Mouse (Mus musculus) brain, adult 2 months (tissue): Measurements from ENCODE around the gene Thoc5.

Experiments used
- DNase-seq: peaks from one replicate; pipeline ENCODE4 v3.0.0; 2011; ENCODE audit warnings: low read depth, low spot score

Thoc5 gene

GRCm38 (mm10) chr11:4894848-4895816, at the start of gene Thoc5:
Gene Thoc5 (plus strand): TSS chr11:4895320.
- peak; percentile 96 for DNase-seq

GRCm38 (mm10) chr11:4848483-4849248, 46.5 kb upstream of the Thoc5 start:
- DNase-seq: peak; percentile 33

DNA sequence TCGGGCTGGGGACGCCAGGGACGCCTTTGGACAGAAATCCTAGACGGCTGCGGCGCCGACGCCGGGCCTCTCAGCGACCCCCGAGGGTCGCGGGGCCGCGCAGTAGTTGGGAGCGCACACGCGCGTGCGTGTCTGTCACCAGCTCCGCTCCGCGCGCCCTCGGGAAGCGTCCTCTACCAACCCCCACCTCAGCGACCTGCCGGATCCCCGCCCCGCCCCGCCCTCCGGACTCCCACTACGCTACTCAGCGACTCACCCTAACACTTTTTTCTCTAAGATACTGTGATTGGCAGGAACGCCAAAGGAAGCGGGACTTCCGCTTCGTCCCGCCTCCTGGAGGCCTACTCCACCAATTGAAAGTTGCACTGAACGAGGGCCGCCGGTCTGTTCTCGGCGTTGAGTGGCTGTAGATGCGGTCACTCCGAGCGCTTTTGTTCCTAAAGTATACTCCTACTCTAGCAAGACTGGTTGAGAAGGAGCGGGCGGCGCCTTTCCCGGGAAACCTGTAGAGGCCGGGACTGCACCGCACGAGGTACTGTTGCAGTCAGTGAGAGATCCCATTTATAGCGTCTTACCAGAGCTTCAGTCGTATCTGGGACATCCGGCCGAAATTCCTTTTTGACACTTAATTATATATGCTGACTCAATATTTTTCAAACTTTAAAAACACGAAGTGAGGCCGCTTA, 45.7 kb upstream of the Thoc5 start, which contains the start of gene Nf2:
TSS of gene Nf2 (minus strand) at position 279 of the 686 bp plus-strand sequence.
- peak; percentile 99 for DNase-seq

- no peak for DNase-seq
These were observed 44.7 kb upstream of the Thoc5 start for GRCm38 (mm10) chr11:4850404-4850803.

DNA sequence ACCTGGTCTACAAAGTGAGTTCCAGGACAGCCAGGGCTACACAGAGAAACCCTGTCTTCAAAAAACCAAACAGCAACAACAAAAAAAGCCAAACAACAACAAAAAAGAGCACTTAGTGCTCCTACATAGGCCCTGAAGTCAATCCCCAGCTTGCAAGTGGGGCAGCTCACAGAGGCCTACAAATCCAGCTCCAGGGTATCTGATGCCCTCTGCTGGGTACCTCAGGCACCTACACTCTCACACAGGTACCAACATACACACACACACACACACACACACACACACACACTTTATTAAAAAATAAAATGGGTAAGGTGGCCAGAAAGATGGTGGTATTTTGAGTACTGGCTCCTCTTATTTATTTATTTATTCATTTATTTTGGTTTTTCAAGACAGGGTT, 42.1 kb upstream of the Thoc5 start:
- no peak for DNase-seq

GRCm38 (mm10) chr11:4854181-4854580, 40.9 kb upstream of the Thoc5 start:
- DNase-seq: no peak

GRCm38 (mm10) chr11:4858416-4858815, 36.7 kb upstream of the Thoc5 start:
- DNase-seq: no peak

DNA sequence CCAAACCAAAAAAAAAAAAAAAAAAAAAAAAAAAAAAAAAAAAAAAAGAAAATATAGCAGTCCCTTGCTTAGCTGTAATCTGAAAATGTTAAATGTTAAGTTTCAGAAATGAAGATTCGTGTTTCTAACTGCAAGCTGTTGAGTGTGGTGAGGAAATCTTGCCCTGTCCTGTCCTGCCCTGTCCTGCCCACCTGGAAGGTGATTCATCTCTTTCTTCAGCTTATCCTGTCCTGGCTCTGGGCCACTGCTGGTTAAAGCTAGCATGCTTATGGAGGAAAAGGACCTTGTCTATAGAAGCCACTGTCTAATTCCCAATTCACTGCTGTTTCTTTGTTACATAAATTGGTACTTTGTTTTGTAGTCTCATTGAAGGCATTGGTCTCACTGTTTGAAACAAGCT, 34.1 kb upstream of the Thoc5 start:
- DNase-seq: no peak

- DNase-seq: no peak
These were observed 33.1 kb upstream of the Thoc5 start for GRCm38 (mm10) chr11:4861816-4862604.

- DNase-seq: no peak
These were observed 32.4 kb upstream of the Thoc5 start for GRCm38 (mm10) chr11:4862730-4863129.

DNA sequence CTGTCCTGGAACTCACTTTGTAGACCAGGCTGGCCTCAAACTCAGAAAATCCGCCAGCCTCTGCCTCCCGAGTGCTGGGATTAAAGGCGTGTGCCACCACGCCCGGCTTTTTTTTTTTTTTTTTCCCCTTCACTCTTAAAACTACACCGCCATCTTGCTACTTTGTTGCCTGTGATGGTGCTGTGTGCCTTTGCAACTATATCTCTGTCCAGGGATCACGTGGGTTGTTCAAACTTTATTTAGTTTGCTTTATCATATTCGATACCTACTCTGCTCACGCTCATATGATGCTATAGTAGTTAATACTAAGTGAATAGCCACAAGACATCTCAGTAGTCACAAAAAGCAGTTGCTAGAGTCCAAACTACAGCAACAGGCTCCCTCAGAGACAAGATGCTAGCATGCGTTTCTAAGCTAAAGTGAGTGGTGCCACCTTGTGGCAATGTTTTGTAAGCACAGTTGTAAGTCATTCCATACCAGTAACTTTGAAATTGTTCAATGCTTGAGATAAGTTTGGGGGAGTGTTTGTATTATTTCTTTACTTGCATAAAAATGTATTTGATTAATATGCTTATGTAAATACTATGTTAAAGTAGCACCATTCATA, 29.4 kb upstream of the Thoc5 start:
- peak; percentile 86 for DNase-seq

GRCm38 (mm10) chr11:4873755-4874475, 21.2 kb upstream of the Thoc5 start, which contains the start of gene Nipsnap1:
Gene Nipsnap1 (plus strand): TSS chr11:4873951.
- DNase-seq: peak; percentile 93

GRCm38 (mm10) chr11:4874551-4874950, 20.6 kb upstream of the Thoc5 start:
- DNase-seq: peak; percentile 29

DNA sequence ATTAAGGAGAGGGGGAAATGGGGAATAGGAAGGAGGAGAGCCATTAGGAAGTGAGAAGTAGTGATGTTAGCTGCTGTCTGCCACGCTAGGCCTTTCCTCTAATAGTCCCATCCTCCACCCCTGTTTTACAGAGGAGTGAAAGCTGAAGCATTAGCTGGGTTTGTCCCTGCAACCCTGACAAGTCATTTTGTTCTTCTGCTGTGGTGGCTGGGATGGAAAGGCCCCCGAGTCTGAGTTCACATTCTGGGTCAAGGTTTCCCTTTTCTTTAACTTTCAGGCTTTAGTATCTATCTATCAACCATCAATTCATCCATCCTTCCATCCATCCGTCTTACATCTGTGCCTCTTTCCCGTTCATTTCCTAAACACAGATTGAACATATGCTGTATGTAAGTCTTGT, 14.0 kb upstream of the Thoc5 start:
- DNase-seq: no peak

- peak; percentile 42 for DNase-seq
These were observed 12.1 kb upstream of the Thoc5 start for GRCm38 (mm10) chr11:4882892-4883627.

- peak; percentile 72 for DNase-seq
These were observed 9.7 kb upstream of the Thoc5 start for GRCm38 (mm10) chr11:4885385-4885903.

GRCm38 (mm10) chr11:4886987-4887386, 8.1 kb upstream of the Thoc5 start:
- no peak for DNase-seq

- peak; percentile 36 for DNase-seq
These were observed 5.3 kb downstream of the Thoc5 start for GRCm38 (mm10) chr11:4900437-4900836.

DNA sequence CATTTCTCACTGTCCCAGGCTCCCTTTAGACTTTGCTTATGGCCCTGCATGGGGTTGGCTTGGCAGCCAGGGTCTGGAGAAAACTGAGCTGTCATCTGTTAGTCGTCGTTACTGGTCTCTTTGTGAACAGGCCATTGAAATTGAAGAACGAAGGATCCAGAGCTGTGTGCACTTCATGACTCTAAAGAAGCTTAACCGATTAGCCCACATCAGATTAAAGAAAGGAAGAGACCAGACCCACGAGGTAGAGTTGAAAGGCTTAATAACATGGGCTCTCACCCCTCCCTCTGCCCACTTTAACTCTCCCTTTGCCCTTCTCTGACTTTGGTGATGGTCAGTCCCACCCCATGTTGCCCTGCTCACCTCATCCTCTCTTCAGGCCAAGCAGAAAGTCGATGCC, 6.8 kb downstream of the Thoc5 start:
- DNase-seq: no peak
